Mouse (Mus musculus): ENCODE data around the gene Uqcc1. TPM values are rescaled to one million over a fixed set of nuclear protein-coding genes. Genes with fewer than 3 reads are reported as not detected.
A peak's percentile ranks its signal among the peaks of the same experiment; 100 is the strongest.
"Not testable (repeated sequence)": the region's sequence is repeated elsewhere in the genome, so short reads cannot be mapped to it uniquely, and the experiment has no call there.

Gene Uqcc1
- total RNA-seq, 2 experiments from 2014 or later, result 140 to 156 TPM

DNA sequence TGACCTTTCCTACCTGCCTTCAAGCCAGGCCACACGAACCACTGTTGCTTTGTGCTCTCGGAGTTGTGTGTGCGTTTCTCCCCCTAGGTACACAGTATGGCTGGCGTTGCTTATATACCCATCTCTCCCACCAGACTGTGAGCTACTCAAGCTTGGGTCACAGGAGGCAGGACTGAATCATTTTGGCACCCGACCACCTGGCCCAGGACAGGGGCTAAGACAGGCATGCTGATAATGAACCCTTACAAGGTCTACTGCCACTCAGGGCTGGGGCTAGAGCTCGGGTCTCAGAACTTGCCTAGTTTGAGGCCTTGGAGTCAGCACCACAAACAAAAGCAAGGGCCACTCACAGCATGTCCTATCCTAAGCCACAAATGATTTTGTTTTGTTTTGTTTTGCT lies 68.5 kb downstream of the Uqcc1 start:
- DNase-seq, result no peak

DNA sequence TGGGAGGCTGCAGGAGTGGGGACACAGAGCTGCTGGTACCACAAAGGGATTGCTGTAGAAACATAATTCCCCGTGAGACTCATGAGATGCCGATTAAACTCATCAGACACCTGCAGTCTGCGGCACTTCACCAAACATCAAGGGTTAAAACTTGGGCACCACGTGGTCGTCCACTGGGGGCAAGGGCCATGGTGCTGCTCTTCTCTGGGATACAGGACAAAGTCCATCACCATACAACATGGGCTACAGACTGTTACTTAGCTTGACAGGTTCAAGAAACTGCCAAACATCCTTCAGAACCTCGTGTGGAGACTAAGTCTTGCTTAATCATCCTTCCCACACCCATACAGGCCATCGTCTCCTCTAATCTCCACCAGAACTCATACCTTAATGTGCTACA lies 70.0 kb downstream of the Uqcc1 start:
- DNase-seq, result no peak

- DNase-seq, result no peak
Observed at GRCm38 (mm10) chr2:155852536-155852935, 77.6 kb downstream of the Uqcc1 start.

DNA sequence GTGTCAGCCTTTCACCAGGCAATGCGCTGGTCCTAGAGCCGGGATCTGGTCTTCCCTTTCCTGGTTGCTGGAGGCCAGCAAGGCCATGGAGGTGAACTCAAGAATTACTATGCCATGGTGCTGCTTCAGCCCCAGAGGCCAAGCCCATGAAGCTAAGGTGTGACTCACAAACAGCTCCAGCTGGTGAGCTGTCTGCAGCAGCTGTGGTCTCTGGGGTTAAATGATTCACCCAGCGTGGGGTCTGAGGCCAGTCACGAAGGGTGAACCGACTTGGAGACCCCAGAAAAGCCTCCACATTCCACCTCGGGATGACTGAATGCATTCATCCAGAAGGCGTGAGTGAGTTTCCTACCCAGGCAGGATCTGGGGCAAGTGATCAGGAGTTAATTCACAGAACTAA lies 80.0 kb downstream of the Uqcc1 start:
- DNase-seq, result no peak

GRCm38 (mm10) chr2:155849464-155849863 lies 80.6 kb downstream of the Uqcc1 start:
- no peak for DNase-seq

- DNase-seq, result peak; percentile 53
Observed at GRCm38 (mm10) chr2:155848291-155848690, 81.8 kb downstream of the Uqcc1 start.

- no peak for DNase-seq
Observed at GRCm38 (mm10) chr2:155846930-155847329, 83.2 kb downstream of the Uqcc1 start.

DNA sequence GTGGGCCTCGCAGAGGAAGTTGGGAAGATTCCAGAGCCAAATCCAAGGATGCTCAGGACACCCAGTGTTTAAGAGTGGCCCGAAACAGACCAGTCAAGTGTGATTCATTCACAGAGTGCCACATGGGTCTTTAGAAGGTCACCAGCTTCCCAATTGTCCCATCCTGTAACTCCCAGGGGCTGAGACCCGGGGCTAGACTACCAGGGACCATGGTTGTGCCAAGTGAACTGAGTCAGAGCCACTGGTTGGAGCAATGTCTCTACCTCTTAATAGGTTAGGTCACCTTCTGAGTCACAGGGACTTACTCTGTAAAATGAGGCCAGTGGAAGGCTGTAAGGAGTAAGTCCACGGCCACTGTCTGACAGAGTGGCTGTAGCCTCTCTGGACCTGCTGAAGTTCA lies 91.1 kb downstream of the Uqcc1 start:
- no peak for DNase-seq

- no peak for DNase-seq
Observed at GRCm38 (mm10) chr2:155837961-155838360, 92.1 kb downstream of the Uqcc1 start.

GRCm38 (mm10) chr2:155834732-155835131 lies 95.4 kb downstream of the Uqcc1 start, which contains the start of gene Fam83c:
Gene Fam83c, minus strand, starts transcription at chr2:155834854.
- no peak for DNase-seq

GRCm38 (mm10) chr2:155832087-155832486 lies 98.0 kb downstream of the Uqcc1 start:
- not testable (repeated sequence) for DNase-seq

GRCm38 (mm10) chr2:155831302-155831701 lies 98.8 kb downstream of the Uqcc1 start:
- DNase-seq, result no peak

DNA sequence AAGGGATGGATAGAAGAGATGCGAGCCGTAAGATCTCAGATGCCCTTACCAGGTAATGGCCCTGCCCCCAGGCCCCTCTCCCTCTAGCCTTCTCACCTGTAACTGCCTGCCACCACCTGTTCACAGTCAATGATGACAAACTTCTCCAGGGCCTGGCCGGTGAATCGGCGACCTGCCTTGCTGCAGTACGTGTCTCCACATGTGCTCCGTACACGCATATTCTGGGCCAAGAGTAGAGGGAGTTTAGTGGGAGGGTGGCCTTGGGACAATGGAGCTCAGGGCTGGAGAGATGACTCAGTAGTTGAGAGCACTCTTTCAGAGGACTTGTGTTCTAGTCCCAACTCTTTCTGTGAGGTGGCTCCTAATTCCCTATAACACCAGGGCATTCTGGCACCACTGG lies 99.3 kb downstream of the Uqcc1 start:
- DNase-seq, result no peak

DNA sequence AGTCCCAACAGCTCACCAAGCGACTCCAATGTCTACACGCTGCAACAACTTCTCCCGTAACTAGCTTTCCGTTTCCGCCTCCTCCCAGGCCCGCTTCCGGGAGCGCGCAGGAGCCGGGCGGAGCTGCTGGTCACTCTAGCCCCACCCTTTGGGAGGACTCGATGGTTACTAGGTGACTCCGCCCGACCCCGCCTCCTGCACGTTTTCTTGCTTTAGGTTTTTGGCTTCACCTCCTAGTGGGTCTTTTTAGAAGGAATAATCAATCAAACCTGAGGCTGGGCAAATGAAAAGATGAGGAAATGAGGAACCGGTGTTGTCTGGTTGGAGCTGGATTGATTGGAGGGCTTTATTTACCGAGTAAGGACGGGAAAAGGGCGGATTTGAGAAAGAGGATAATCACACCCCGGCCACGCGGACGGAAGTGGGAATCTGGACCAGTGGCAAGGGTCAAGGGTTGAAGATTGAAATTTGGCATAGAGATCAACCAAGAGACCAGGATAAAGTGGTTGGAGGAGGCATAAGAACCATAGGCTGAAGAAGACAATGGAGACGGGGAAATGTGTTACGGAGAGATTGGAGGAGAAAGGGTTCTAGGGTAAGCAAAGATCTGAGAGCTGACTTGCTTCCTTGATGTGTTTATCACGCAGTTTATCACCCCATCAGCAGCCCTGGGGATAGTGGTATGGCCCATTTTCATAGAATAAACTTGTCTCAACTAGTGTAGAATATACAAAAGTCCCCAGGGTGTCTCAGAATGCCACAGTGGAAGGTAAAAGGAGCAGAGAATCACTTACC lies 103.3 kb downstream of the Uqcc1 start, which contains the start of gene Eif6:
Gene Eif6, minus strand, starts transcription at position 296 of the 795 bp plus-strand sequence.
- DNase-seq, result peak; percentile 86

DNA sequence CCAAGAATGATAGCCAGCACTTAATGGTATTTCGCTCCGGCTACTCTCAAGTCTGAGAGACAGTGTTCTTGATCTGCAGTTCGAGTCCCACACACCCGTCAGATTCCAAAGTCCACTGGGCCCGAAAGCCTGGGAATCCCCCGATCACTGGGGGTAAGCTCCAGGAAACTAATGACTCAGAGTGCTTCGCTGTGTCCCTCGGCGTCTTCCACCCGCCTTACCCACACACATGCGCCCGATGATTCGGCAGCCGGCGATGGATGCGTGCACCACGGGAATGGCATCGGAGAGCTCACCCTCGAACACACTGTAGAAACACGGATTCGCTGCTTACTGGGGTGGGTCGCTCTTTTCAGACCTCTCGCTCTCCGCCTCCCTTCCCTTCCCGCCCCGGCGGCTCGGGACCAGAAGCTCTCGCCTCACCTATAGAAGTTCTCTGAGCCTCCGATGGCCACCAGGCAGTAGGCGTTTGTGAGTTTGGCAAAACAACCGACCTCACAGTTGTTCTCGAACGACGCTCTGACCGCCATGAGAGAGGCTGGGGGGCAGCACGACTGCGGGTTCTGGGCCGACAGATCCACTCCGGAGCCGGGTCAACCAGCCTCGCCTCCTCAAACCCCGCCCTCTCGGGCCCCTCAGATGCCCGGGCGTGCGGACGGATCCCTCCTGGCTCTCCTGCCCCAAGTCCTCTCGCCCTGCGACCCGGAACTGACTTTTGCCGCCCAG lies 104.0 kb downstream of the Uqcc1 start:
- no peak for DNase-seq

GRCm38 (mm10) chr2:155823722-155824121 lies 106.4 kb downstream of the Uqcc1 start:
- DNase-seq, result no peak

DNA sequence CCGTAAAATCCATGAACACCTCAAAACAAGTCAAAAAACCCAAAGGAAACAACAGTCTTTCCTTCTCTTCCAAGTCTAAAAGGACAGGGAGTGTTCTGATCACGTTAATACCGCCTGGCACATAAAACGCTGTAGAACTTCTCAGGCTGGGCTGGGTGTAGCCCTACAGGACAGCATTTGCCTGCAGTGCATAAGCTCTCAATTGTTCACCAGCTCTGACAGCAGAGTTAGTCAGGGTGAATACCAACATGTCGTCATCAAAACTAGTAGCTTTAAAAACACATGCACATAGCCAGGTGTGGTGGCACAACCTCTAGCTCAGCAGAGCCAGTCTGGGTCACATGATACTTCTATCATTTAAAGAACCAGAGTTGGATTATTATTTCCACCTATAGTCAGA lies 109.3 kb downstream of the Uqcc1 start:
- no peak for DNase-seq

DNA sequence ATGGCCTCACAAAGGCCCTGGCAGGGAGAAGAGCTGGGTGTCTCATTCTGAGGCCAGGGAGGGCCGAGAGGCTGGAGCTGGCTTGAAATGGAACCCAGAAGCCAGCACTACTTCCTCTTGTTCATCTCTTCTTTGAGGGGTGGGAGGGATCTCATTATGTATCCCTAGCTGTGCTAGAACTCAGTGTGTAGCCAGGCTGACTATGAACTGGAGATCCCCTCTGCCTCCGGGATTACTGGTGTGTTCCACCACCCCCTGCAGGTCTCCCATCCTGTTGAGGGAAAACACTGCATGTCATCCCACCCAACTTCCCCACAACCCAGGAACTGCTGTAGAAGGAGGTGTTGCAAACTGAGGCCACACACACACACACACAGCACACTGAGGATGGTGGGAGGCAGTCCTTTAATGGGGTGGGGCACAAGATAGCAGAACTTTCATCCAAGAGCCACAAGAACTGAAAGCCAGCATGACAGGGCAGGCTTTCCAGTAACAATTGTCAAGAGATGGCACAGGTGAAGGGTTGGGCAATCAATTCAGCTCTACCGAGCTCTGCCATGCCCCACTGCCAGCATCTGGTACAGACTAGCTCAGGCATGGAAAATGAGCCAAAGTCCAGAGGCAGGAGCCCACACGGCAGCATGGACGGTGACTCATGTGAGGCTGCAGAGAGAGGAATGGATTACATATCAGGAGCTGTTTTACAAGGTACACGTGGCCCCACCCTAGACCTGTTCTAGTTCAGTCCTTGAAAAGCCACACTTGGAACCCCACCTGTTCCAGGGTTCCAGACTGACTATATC lies 110.5 kb downstream of the Uqcc1 start:
- DNase-seq, result no peak

DNA sequence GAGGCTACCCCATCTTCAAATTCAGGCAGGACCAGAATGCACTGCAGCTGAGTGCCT lies 110.9 kb downstream of the Uqcc1 start, which contains the start of gene BC029722:
Gene BC029722, minus strand, starts transcription at position 35 of the 57 bp plus-strand sequence.
- DNase-seq, result no peak

DNA sequence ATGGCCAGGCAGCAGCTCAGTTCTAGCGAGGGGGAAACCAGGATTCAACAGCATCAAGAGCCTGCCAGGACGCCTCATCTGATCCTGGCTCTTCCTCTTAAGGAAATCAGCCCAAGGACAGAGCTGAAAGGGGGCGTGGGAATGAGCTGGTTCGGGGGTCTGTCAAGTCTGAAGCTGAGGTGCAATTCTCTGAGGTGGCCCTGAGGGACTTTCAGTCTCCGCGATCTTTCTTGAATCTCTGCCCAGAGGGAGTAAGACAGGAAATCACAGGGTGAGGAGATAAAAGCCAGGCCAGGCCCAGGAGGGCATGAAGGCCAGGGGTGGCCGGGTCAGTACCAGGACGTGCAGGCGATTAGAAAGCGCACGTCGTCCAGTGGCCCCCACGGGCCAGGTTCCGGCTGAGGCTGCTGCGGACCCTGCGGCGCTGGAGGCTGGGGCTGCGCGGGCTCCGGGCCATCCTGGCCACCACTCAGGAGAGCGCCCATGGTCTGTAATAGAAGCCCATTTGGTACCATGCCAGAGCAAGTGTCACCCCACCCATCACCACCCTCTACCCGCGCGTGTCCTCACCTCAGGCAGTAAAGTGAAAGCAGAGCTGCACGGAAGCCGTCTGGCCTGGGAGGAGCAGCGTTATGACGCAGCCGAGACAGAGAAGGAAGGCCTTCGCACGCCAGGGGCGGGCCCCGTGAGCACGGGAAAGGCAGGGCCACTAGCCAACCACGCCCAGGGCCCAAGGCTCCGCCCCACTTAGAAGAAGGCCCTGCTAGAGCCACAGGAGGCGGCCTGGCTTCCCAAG lies 111.3 kb downstream of the Uqcc1 start:
- peak; percentile 97 for DNase-seq

DNA sequence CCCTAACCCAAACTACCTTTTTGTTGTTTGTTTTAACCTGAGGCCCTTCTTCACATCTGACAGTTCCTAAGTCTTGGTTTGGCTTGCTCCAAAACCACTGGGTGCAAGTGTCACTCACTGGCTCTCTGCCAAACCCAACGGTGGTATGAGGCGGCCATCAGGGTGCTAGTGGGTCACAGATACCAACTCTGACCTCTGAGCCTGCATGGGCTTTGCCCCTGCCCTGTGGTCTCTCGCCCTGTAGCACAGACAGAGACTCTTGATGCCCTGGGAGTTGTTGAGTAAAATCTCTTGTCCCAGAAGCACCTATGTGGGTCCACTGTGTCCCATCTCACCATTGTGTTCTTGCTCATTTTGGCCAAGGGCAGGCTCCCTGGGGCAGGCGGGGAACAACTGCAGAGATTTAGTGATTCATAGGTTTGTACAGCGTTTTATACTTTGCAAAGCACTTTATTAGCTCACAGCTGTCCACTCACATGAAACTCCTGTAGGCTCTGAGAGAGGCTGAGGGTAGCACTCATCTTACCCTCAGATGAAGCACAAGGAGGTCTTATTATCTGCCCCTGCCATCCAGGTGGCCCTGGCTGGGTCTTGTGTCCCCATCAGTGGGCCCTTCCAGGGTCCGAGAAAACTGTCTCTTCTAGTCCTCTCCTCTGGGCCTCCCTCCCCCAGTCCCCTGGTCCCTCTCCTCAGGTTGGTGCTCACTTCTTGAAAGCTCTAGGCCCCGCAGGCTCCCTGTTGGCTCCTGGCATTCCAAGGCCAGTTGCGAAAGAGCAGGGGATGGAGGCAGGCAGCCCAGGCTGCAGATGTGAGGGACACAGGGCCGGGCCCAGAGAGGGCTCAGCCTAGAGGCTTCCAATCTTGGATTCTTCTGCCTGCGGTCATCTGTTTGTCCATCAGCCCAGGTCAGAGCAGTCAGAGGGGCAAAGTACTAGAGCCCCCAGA lies 112.5 kb downstream of the Uqcc1 start:
- peak; percentile 69 for DNase-seq

Data from gastrocnemius, postnatal 25 days (tissue).